Mouse (Mus musculus) embryo, embryonic 9.5 days (tissue): Measurements from ENCODE around the gene Maco1.
"Not testable (repeated sequence)": the region's sequence is repeated elsewhere in the genome, so short reads cannot be mapped to it uniquely, and the experiment has no call there.

Experiments used
- DNase-seq: peaks from one replicate; pipeline ENCODE4 v3.0.0-alpha.2; 2017; ENCODE audit errors: extremely low spot score

Maco1 gene

GRCm38 (mm10) chr4:134858494-134858893 lies 5.3 kb upstream of the Maco1 start:
- DNase-seq = no peak

- no peak for DNase-seq
Observed at GRCm38 (mm10) chr4:134856501-134856900, 3.4 kb upstream of the Maco1 start.

- no peak for DNase-seq
Observed at GRCm38 (mm10) chr4:134856056-134856455, 2.9 kb upstream of the Maco1 start.

- no peak for DNase-seq
Observed at GRCm38 (mm10) chr4:134855371-134855770, 2.2 kb upstream of the Maco1 start.

- peak; percentile 93 for DNase-seq
Observed at GRCm38 (mm10) chr4:134853637-134854485, 716 bp upstream of the Maco1 start.

GRCm38 (mm10) chr4:134852438-134853255 lies 498 bp downstream of the Maco1 start:
- peak; percentile 60 for DNase-seq

- no peak for DNase-seq
Observed at GRCm38 (mm10) chr4:134851876-134852275, 1.3 kb downstream of the Maco1 start.

- no peak for DNase-seq
Observed at GRCm38 (mm10) chr4:134851236-134851635, 1.9 kb downstream of the Maco1 start.

GRCm38 (mm10) chr4:134850551-134850950 lies 2.6 kb downstream of the Maco1 start:
- DNase-seq = no peak

- no peak for DNase-seq
Observed at GRCm38 (mm10) chr4:134847587-134847986, 5.6 kb downstream of the Maco1 start.

GRCm38 (mm10) chr4:134843566-134843965 lies 9.6 kb downstream of the Maco1 start:
- no peak for DNase-seq

- no peak for DNase-seq
Observed at GRCm38 (mm10) chr4:134840231-134840630, 12.9 kb downstream of the Maco1 start.

GRCm38 (mm10) chr4:134838706-134839105 lies 14.4 kb downstream of the Maco1 start:
- not testable (repeated sequence) for DNase-seq

GRCm38 (mm10) chr4:134838221-134838620 lies 14.9 kb downstream of the Maco1 start:
- no peak for DNase-seq

GRCm38 (mm10) chr4:134835486-134835885 lies 17.7 kb downstream of the Maco1 start:
- no peak for DNase-seq

GRCm38 (mm10) chr4:134831934-134832333 lies 21.2 kb downstream of the Maco1 start:
- DNase-seq = no peak

GRCm38 (mm10) chr4:134827806-134828205 lies 25.3 kb downstream of the Maco1 start:
- DNase-seq = no peak

GRCm38 (mm10) chr4:134826348-134826747 lies 26.8 kb downstream of the Maco1 start:
- no peak for DNase-seq

- not testable (repeated sequence) for DNase-seq
Observed at GRCm38 (mm10) chr4:134825864-134826263, 27.3 kb downstream of the Maco1 start.

GRCm38 (mm10) chr4:134823560-134823959 lies 29.6 kb downstream of the Maco1 start:
- DNase-seq = no peak

- no peak for DNase-seq
Observed at GRCm38 (mm10) chr4:134821061-134821460, 32.1 kb downstream of the Maco1 start.

GRCm38 (mm10) chr4:134817706-134818105 lies 35.4 kb downstream of the Maco1 start:
- no peak for DNase-seq

- no peak for DNase-seq
Observed at GRCm38 (mm10) chr4:134814229-134814571, 38.9 kb downstream of the Maco1 start.
